Comparison of ENCODE assay signal across 5 mouse cellular contexts in genomic region chr10:86378803-86379202, GRCm38 (mm10).
DNase-seq lines count a peak whose midpoint lies in the region; ATAC-seq and TF ChIP-seq lines count a peak whose summit lies in the region.
"Not testable (repeated sequence)": the region's sequence is repeated elsewhere in the genome, so short reads cannot be mapped to it uniquely, and the experiment has no call there.

No protein-coding gene starts in this region.

- H3K4me3 ChIP-seq in lung, postnatal 0 days (ENCODE audit: low read depth, low read length): not testable (repeated sequence)

- TF ChIP-seq EP300 in lung, postnatal 0 days (IDR thresholded peaks at IDR 0.05): peak; percentile 25; the same call in 1 of the 2 replicates

- ATAC-seq in lung, postnatal 0 days: peak; percentile 77

- H3K9me3 ChIP-seq in lung, postnatal 0 days (ENCODE audit: low read length): not testable (repeated sequence)

- peak; percentile 41 for DNase-seq in heart, adult 11 months
- peak; percentile 52 to 64 for DNase-seq in lung, adult 18-20 months
- DNase-seq in lung, postnatal 0 days (ENCODE audit: low spot score): peak; percentile 60
- peak; percentile 31 for DNase-seq in lung, postnatal 14 days
- DNase-seq in lung, postnatal 36 days: peak; percentile 69

- not testable (repeated sequence) for H3K4me2 ChIP-seq in lung, postnatal 0 days (replicated peaks; ENCODE audit: low read depth, low read length)

- not testable (repeated sequence) for H3K4me1 ChIP-seq in lung, postnatal 0 days (ENCODE audit: insufficient read depth, low read depth, low read length)

- not testable (repeated sequence) for TF ChIP-seq CTCF in lung, postnatal 0 days (IDR thresholded peaks at IDR 0.05)

- H3K27me3 ChIP-seq in lung, postnatal 0 days (replicated peaks; ENCODE audit: insufficient read depth, low read length): not testable (repeated sequence)

- 58% methylated on average over 2 of the region's 2 CpGs for WGBS in lung, postnatal 0 days

- not testable (repeated sequence) for H3K27ac ChIP-seq in lung, postnatal 0 days (ENCODE audit: low read length)

- H3K9ac ChIP-seq in lung, postnatal 0 days (replicated peaks; ENCODE audit: low read depth): not testable (repeated sequence)

- H3K36me3 ChIP-seq in lung, postnatal 0 days (ENCODE audit: insufficient read depth, low read length): not testable (repeated sequence)
